Mouse (Mus musculus) olfactory bulb, adult 2 months (tissue): ENCODE measurements around the gene Wdr62. TPM values are rescaled to one million over a fixed set of nuclear protein-coding genes. Genes with fewer than 3 reads are reported as not detected.

ENCODE experiments used
- H3K27ac ChIP-seq: fragments of 200-500 bp; 2 replicates; pipeline ENCODE4 v1.5.1; 2012; ENCODE audit warnings: low read depth, low read length; ENCODE audit not compliant: insufficient read depth
- H3K4me1 ChIP-seq: fragments of 200-500 bp; 2 replicates; pipeline ENCODE4 v1.6.1; 2012; ENCODE audit warnings: low read length; ENCODE audit not compliant: control insufficient read depth, insufficient read depth
- H3K4me3 ChIP-seq: fragments of 200-500 bp; 2 replicates; pipeline ENCODE4 v1.5.1; 2012; ENCODE audit warnings: mild to moderate bottlenecking, low read depth, low read length, moderate library complexity; ENCODE audit not compliant: insufficient read depth
- CTCF ChIP-seq: fragments of 200-500 bp; IDR thresholded peaks from 2 replicates; pipeline ENCODE4 v1.5.1; 2012; ENCODE audit warnings: low read depth, mild to moderate bottlenecking, low read length, moderate library complexity; ENCODE audit not compliant: insufficient read depth
- POLR2A ChIP-seq: fragments of 200-500 bp; IDR thresholded peaks from 2 replicates; pipeline ENCODE4 v1.6.1; 2012; ENCODE audit warnings: mild to moderate bottlenecking, low read depth, low read length, moderate library complexity; ENCODE audit not compliant: insufficient read depth
- WGBS: fragments of 180-500 bp; shearing (Covaris S2); methylation state at CpG from one replicate; pipeline ENCODE4 v1.1.7; 2018; 5-methylcytosine and 5-hydroxymethylcytosine counted together
- polyA plus RNA-seq: library from polyadenylated mRNA; stranded (reverse); fragments of >200 nt; gene quantifications from 2 replicates; pipeline ENCODE4 v1.2.4, GENCODE M21; 2012; ENCODE audit warnings: low replicate concordance; ENCODE audit not compliant: missing spikeins, insufficient read depth, insufficient read length

The Wdr62 gene
- polyA plus RNA-seq, 1 experiment: not detected

DNA sequence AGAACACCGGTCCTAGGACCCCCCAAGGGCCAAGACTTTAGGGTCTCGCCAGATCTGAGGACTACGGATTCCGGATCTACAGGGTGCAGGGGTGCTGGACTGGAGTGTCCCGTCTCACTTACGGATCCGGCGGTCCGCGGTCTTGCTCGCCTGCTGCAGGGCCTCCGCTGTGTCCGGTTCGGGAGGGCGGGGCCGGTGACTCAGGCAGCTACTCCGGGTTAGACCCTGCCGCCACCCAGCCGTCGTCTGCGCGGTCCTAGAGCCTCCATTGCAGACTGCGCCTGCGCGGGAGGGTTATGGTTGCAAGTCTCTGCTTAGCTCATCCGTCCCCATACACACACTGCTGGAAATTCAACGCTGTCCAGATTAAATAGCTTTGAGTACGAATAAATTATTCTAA is 85.3 kb downstream of the Wdr62 start:
- H3K4me1 ChIP-seq: peaks cover 7% of the 10 kb centered on the region
- TF ChIP-seq CTCF: no peak
- peak; percentile 51 for TF ChIP-seq POLR2A
- peak overlapping the region; percentile 92 for H3K4me3 ChIP-seq
- WGBS: under 1% methylated on average over 28 of the region's 28 CpGs
- peak overlapping the region; percentile 54 for H3K27ac ChIP-seq

DNA sequence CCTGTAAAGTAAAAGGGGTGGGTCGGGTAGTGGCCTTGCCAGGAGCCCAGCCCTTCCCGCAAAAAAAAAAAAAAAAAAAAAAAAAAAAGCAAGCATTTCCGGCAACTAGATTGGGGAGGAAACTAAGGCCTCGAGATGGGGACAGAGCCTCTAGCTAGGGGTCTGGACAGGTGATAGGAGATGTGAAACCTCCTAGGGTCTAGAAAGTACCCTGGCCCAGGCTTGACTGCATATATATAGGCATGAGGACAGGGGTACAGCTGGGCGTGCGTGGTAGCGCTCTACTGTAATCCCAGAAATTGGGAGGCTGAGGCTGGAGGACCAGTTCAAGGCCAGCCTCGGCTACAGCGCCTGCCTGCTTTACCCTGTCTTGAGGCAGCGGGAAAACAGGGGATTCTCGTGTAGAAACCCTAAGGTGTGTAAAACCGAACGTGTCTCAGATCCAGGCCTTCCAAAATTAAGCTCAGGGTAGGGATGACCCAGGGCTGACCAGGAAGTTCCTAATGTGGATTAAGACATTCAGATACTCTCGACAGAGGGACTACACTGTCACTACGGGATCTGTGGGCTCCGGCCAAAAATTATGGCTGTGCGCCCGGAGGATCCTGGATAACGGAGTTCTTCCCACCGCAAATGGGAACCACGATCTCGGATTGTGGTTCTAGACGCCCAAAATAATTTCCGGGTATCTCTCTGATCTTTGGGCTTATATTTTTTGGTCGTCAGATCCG is 86.0 kb downstream of the Wdr62 start:
- peak overlapping the region; percentile 54 for H3K27ac ChIP-seq
- H3K4me3 ChIP-seq: peak overlapping the region; percentile 92
- TF ChIP-seq POLR2A: no peak
- 0 out of 2 replicates have a peak, but pooled peaks have one; percentile 2 for TF ChIP-seq CTCF
- H3K4me1 ChIP-seq: peaks cover 7% of the 10 kb centered on the region
- WGBS: under 1% methylated on average over 26 of the region's 26 CpGs

GRCm38 (mm10) chr7:30193581-30194100 is 86.6 kb downstream of the Wdr62 start:
- WGBS: 1% methylated on average over 26 of the region's 26 CpGs
- H3K4me3 ChIP-seq: peak overlapping the region; percentile 92
- H3K27ac ChIP-seq: no peak overlapping the region
- peaks cover 7% of the 10 kb centered on the region for H3K4me1 ChIP-seq
- TF ChIP-seq POLR2A (no peak), CTCF (no peak)

GRCm38 (mm10) chr7:30193013-30193412 is 87.2 kb downstream of the Wdr62 start:
- H3K27ac ChIP-seq: no peak overlapping the region
- 42% methylated on average over 9 of the region's 9 CpGs for WGBS

GRCm38 (mm10) chr7:30192088-30192487 is 88.1 kb downstream of the Wdr62 start:
- H3K4me1 ChIP-seq: peaks cover 7% of the 10 kb centered on the region
- 90% methylated on average over 12 of the region's 12 CpGs for WGBS
- TF ChIP-seq POLR2A (no peak), CTCF (no peak)
- no peak overlapping the region for H3K4me3 ChIP-seq
- H3K27ac ChIP-seq: no peak overlapping the region

More at GRCm38 (mm10) chr7:30193013-30193412, 87.2 kb downstream of the Wdr62 start:
- Histone ChIP-seq H3K4me1 (peaks cover 7% of the 10 kb centered on the region), H3K4me3 (no peak overlapping the region)
- no peak for TF ChIP-seq CTCF
- TF ChIP-seq POLR2A: no peak

Other genes starting within 250 kb of the Wdr62 start
- not detected in 2 replicates for gene Zfp14, start 229.0 kb downstream of the Wdr62 start, polyA plus RNA-seq
- gene Zfp82, start 207.5 kb downstream of the Wdr62 start, polyA plus RNA-seq: not detected in 2 replicates
- gene Gm26920, start 190.0 kb downstream of the Wdr62 start, polyA plus RNA-seq: not detected in 2 replicates
- not detected in 2 replicates for gene Zfp566, start 189.9 kb downstream of the Wdr62 start, polyA plus RNA-seq
- gene Zfp260, start 185.6 kb downstream of the Wdr62 start, polyA plus RNA-seq: 238 TPM in 1 of 2 replicates, not detected in the other
- not detected in 2 replicates for gene Zfp382, start 158.5 kb downstream of the Wdr62 start, polyA plus RNA-seq
- not detected in 2 replicates for gene Zfp146, start 110.7 kb downstream of the Wdr62 start, polyA plus RNA-seq
- gene Cox7a1, start 96.3 kb downstream of the Wdr62 start, polyA plus RNA-seq: not detected in 2 replicates
- gene Capns1, start 81.6 kb downstream of the Wdr62 start, polyA plus RNA-seq: 469 TPM in 1 of 2 replicates, not detected in the other
- not detected in 2 replicates for gene Polr2i, start 48.5 kb downstream of the Wdr62 start, polyA plus RNA-seq
- not detected in 2 replicates for gene Tbcb, start 48.1 kb downstream of the Wdr62 start, polyA plus RNA-seq
- not detected in 2 replicates for gene Ovol3, start 44.7 kb downstream of the Wdr62 start, polyA plus RNA-seq
- not detected in 2 replicates for gene Thap8, start 325 bp downstream of the Wdr62 start, polyA plus RNA-seq
- 737 TPM in 1 of 2 replicates, not detected in the other for gene Clip3, start 11.3 kb upstream of the Wdr62 start, polyA plus RNA-seq
- gene Alkbh6, start 28.3 kb upstream of the Wdr62 start, polyA plus RNA-seq: not detected in 2 replicates
- not detected in 2 replicates for gene Syne4, start 34.4 kb upstream of the Wdr62 start, polyA plus RNA-seq
- not detected in 2 replicates for gene E130208F15Rik, start 41.3 kb upstream of the Wdr62 start, polyA plus RNA-seq
- gene Sdhaf1, start 43.5 kb upstream of the Wdr62 start, polyA plus RNA-seq: not detected in 2 replicates
- not detected in 2 replicates for gene Lrfn3, start 82.4 kb upstream of the Wdr62 start, polyA plus RNA-seq
- gene Tyrobp, start 133.3 kb upstream of the Wdr62 start, polyA plus RNA-seq: not detected in 2 replicates
- not detected in 2 replicates for gene Hcst, start 139.4 kb upstream of the Wdr62 start, polyA plus RNA-seq
- gene Nfkbid, start 141.3 kb upstream of the Wdr62 start, polyA plus RNA-seq: not detected in 2 replicates
- gene Aplp1, start 165.1 kb upstream of the Wdr62 start, polyA plus RNA-seq: 174 TPM in 1 of 2 replicates, not detected in the other
- not detected in 2 replicates for gene Kirrel2, start 177.3 kb upstream of the Wdr62 start, polyA plus RNA-seq
- gene Nphs1, start 177.9 kb upstream of the Wdr62 start, polyA plus RNA-seq: not detected in 2 replicates
- gene Prodh2, start 213.2 kb upstream of the Wdr62 start, polyA plus RNA-seq: not detected in 2 replicates